Mouse (Mus musculus) heart, postnatal 14 days (tissue): ENCODE measurements around the gene Megf11. TPM values are rescaled to one million over a fixed set of nuclear protein-coding genes. Genes with fewer than 3 reads are reported as not detected.

Experiments
- DNase-seq, 2 experiments: peaks; one replicate each; pipeline ENCODE4 v3.0.0; 2021 to 2022
- intact Hi-C: fragments of 180-260 bp; cut with DNase I; formaldehyde crosslinking; loops from one replicate; pipeline ENCODE4 v1.15.1; 2025
- total RNA-seq, 2 experiments: library from RNA; stranded (reverse); gene quantifications; 2 replicates each; pipeline ENCODE4 v1.2.3; 2021

Gene Megf11
- total RNA-seq, 2 experiments from 2014 or later: 3.6 to 4.2 TPM

DNA sequence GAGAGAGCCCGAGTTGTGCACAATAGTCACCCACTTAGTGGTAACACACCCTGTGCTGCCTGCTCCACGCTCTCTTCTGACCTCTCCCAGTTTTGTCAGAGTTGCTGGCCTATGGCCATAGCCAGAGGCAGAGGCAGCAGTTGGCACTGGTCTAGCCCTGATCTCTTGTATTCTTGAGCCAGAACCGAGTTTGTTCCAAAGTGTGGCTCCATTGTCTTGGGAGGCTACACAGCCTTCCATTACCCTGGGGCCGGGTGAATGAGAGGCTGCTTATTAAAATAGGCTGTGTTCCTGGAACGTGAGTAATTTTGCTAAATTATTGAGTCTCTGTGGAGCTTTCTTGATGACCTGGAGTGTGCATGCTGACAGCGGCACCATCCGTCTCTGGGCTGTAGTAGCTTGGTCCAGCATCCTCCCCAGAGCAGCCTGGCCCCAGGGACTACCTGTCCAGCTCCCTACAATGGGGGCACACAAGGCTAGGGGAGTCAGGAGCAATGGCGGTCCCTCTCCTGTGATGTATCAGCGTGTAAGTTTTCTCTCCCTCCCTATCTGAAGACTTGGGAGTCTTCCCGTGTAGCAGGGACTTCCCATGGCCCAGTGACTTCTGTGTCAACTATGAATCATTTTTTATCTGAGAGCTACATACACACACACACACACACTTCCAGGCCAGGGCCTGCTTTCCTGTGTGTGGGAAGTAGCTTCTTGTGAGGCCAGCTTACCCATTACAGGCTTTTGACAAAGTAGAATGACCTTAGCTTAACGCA is 121.2 kb downstream of the Megf11 start:
- peak in 1 of 2 experiments; percentile 10 for DNase-seq
- intact Hi-C loops: no loop called here

DNA sequence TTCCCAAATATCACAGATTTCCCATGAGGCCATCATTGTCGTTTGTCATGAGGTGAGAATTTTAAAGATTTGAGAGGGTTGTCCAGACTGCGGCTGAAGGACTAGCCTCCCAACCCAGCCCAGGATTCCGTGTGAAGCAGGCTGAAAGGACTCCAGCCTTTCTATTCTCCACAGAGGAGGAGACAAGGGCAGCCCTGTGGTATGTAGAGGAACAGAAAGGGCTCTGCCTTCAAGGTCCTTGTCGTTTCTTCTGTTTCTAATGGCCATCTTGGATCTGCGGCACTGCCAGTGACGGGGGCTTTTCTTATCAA is 121.7 kb downstream of the Megf11 start:
- intact Hi-C loops: no loop called here
- DNase-seq: no peak

DNA sequence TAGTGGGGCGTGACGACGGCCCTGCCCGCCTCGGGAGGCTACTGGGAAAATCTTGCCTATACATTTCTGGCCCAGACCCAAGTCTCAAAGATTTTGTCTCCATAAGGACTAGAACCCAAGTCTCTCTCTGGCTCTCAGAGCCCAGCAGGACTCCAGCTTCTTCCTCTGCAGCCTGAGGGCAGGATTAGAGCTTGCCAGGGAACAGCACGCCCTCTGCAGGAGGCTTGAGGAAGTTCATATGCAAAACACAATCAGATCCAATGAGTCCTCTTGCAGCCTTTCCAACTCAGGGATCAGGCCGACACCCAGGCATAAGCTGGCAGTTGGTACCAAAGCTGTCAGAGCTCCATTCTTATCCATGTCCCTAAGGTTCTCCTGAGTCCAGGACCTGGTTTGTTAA is 122.6 kb downstream of the Megf11 start:
- no peak for DNase-seq
- intact Hi-C loops: no loop called here

DNA sequence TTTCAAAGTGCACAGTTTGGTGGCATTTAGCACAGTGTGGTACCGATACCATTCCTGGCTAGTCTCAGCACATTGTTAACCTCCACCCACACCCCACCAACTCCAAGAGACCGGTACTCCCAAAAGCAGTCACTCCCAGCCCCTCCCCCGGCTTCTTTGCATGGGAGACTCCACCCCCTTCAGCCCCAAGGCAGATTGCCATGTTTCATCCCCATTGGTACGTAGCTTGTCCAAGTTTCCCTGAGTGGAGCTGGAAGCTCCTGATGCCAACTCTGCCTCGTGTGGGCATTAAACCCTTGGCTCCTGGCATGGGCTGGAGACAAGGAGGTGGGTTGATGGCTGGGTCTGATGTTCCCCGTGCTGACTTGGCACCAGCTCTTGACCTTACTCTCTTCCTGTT is 129.4 kb downstream of the Megf11 start:
- DNase-seq: no peak
- intact Hi-C loops: no loop called here

DNA sequence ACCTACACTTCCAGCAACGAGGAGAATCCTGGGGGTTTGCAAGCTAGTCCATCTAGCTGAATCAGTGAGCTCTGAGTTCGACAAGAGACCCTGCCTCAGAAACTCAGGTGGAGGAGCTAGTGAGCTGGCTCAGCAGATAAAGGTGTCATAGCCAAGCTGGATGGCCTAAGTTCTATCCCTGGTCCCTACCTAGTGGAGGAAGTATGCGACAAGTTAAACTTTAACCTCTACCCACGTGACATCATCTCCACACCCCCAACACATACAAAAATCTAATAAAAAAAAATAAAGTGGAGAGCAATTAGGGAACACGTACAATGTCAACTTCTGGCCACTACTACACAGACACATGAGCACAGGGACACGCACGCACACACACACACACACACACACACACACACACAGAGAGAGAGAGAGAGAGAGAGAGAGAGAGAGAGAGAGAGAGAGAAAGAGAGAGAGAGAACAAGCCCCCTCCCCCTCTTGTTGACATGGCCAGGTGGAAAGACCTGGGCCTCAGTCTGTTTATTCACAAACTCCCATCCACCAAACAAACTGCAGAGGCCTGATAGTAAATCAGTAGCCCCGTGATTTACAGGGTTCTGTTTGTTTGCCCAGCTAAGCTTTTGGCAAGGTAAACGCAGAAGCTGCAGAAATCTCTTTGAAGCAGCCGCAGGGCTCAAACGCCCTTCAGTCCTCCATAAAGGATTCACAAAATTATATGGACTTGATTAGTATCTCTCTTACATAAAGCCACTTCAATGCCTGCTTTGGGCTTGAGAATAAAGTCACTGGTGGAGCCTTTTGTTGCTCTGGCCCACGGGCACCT is 134.7 kb downstream of the Megf11 start:
- DNase-seq: no peak
- intact Hi-C loops: no loop called here

DNA sequence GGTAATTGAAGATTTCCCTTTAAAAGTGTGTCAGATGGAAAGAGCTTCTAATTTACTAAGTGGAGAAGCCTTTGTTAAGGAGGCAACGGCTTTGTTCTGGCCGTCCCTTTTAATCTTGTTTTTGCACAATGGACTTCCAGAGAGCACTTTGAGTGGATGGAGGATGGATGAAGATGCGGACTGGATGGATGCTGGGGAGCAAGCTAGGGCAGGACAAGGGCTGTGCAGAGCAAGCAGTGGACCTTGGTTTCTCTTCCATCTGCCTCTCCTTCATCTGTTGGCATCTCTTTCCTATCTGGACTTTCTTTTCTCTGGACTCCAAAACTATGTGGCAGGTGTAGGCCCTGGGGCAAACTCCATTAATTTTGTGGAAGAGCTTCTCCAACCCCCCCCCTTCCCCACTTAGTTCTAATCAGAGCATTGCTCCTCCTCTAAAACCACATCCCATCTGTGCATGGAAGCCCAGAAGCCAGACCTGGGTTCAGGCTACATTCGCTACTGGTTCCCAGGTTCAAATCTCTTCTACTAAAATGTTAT is 135.4 kb downstream of the Megf11 start:
- no peak for DNase-seq
- intact Hi-C loops: no loop called here

DNA sequence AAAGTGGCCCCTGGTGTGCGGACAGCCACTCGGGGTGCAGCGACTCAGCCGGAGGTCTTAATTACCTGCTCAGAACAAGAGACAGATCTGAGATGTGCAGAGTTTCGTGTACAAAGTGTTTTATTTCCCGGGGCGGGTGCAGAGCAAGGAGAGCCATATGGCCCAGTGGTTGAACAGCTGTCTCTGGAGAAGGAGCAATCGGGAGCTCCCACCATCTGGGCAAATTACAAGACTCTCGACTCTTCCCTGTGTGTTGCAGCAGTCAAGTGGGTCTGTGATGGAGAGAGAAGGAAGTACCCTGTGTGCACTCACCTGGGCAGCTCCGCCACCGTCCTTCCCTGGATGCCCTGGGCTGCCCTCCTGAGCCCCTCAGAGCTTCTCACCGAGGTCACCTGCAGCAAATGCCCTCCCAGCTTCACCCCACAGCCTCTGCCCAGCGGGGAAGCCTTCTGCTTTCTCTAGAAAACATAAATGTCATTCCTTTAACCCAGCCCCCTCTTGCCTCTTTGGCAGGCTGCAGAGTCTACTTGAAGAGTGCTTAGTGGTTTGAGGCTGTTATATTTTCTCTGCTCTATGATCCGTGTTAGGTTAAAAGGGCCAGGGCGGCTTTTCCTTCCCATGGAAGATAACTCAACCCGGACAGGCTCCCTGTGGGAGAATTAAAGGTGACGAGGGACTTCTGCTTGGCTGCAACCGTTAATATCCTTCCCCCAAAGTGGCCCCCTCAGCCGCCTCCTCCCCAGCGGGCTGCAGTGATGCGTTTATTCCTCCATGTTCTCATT is 138.0 kb downstream of the Megf11 start:
- no peak for DNase-seq
- intact Hi-C loops: no loop called here

DNA sequence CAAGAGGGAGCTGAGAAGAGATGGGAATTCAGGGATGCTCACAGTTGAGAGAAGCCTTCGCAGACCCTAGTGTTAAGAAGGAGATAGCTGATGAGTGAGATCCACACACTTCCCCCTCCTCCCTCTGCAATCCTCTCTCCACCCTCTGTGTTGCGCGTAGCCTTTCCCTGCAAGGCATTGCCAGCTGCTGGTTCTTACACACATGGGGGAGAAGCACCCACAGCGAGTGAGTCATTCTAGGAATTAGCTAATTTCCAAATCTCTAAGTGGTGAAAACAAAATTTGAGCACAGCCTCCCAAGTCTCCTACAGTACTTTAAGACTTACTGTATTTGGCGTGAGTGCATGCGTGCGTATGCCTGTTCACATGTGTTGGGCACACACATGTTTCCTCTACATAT is 142.6 kb downstream of the Megf11 start:
- no peak for DNase-seq
- intact Hi-C loops: no loop called here

DNA sequence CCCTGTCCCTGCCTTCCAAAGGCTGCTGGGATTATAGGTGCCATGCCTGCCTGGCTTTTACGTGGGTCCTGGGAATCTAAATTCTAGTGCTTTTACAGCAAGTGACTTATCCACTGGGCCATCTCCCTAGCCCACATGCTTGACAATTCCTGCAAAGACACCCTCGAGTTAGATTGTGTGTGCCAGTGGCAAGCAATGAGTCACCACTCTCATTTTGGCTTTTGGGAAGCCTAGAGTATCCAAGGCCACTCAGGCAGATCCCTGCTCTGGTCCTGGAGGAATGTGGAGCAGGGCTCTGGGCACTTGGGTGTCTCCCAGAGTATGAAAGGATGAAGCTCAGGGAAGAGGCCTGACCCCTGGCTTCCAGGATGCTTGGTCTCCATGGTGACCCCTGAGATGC is 143.2 kb downstream of the Megf11 start:
- intact Hi-C loops: no loop called here
- no peak for DNase-seq

DNA sequence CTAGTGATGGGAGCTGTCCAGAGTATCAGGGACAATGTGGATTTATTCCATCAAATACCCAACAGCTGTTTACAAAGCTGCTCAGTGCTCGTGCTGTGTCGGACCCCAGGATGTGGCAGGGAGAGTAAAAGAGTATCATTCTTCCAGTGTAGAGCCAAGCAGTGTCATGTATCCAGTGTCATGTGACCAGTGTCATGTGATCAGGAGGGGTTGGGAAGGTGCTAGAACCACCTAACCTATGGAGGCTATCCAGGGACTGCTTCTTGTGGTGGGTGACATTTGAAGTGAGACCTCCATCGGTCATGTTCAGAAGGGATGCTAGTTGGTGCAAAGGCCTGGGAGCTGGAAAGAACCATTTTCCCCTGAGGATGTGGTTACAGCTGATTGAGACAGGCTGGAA is 146.5 kb downstream of the Megf11 start:
- intact Hi-C loops: no loop called here
- no peak for DNase-seq

DNA sequence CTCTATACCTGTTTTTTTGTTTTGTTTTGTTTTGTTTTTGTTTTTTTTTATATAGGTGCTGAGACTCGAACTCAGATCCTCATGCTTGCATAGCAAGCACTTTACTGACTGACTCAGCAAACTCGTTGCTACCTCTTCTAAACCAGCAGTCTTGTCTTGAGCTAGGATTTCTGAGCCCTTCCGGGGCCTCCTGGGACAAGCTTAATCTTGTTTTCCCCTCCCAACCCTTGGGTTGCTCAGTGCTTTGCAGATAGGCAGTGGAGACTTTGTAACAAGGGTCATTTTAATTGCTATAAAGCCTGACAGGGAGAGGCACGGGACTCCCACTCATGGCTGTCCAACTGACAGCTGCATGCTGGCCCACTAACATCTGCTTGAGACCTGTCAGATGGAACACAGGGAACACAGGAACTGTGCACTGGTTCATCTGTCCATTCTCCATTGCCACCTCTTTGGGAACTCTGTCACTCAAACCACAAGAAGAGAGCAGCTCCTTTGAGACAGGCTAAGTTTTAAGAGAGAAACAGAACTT is 147.4 kb downstream of the Megf11 start:
- no peak for DNase-seq
- intact Hi-C loops: no loop called here

DNA sequence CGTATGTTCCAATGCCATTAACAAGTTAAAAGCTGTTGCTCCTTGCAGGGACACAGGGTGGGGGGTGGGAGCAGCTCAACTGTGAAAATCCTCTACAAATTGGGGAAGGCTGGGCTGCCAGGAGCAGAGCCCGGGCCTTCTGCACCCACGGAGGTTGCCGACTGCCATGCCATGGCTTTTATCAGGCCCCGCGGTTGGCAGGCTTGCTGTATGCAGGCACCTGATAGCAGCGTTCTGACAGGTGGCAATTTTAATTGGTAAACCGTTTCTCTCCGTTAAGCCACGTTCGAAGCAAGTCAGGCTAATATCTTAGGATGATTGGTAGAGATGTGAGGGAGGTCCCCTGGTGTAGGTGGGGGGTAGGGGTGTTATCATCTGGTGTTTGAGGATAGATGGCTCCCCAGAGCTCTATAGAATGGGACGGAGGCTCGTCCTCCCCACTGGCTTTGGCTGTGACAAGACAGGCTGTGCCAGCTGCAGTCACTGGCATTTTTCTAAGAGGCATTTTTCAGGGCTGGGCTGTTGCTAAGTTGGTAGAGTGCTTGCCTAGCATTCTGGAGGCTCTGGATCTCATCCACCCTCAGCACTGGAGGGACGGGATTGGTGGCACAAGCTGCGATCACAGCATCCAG is 148.2 kb downstream of the Megf11 start:
- peak; percentile 7 to 10 for DNase-seq
- intact Hi-C loops: no loop called here

DNA sequence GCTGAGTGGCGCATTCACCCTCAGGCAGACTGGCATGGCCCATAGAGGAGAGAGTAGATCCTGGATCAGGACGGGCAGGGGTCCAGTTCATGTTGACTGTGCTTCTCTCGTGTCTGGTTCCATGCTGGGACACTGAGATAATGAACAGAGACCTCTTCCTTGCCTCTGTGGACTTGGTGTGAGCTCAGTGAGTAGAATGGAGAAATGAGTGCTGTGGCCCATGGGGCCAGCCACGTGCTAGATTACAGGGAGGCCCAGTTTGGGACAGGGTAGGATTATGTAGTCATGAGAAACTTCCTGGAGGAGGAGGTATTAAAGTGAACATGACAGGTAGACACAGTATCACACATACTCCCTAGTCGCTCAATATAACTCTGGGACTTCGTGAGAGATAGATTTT is 148.9 kb downstream of the Megf11 start:
- intact Hi-C loops: no loop called here
- no peak for DNase-seq

DNA sequence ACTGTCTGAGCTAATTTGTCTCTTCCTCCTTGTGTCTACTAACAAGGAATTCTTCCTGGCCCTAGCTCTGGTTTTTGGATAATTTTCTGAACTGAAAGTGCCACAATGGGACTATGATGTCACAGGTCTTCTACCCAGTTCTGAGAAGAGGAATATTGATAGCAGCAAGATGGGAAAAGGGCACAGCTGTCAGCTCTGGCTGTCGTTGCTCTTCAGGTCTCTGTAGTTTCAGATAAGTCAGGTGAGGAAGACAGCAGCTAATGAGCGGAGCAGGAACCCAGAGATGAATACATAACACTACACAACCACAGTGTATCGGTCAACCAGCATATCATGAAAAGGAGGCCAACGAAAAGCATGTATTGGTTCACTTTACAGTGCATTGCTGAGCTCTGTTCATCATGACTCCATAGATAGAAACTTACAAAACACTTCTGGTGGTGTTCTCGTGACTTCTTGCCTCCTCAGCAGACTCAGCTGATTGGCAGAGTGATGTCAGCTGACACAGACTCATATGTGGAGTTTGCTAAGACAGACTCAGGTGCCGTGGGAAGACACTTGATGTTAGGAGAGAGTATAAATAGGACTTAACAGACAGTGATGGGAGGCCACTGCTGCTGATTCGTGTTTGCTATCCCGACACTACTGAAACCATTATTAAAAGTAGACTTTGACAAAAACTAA is 149.6 kb downstream of the Megf11 start:
- no peak for DNase-seq
- intact Hi-C loops: no loop called here

DNA sequence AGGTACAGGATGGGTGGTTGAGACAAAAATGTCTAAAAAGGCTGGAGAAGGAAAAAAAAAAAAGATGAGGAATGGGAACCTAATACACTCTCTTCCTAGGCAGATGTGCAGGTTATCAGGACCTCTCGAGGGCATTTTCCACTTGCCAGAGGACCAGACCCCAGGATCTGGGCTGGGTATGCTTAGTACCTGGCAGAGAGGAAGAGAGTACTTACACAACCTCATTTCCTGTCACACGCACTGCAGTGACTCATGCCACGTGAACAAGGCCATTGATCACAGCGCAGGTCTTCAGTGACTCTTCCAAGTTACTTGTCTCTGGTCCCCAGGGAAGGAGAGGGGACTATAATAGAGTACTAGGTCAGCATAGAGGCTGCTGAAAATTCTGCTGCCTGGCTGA is 152.4 kb downstream of the Megf11 start:
- intact Hi-C loops: no loop called here

DNA sequence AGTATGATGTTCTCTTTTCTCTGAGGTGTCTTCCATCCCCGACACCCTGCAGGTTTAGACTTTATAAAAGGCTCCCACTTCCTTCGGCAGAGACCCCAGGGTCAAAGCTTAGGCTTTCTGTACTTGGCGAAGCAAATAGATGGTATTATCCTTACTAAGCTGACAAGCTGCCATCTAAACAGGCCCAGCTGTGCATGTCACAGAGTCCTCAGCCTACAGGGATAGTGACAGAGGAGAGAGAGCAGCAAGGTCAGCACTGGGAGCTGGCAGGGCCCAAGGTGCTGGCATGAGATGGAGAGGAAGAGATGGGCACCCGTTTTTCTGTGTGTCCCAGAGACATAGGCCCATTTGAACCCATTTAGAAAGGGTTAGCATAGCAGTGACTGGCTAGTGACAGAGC is 156.8 kb downstream of the Megf11 start:
- no peak for DNase-seq
- intact Hi-C loops: loop anchor here (5.0 kb wide), 1 partner anchor 65 kb away; no protein-coding TSS in a partner anchor

More for the DNA sequence above, 152.4 kb downstream of the Megf11 start:
- no peak for DNase-seq

DNA sequence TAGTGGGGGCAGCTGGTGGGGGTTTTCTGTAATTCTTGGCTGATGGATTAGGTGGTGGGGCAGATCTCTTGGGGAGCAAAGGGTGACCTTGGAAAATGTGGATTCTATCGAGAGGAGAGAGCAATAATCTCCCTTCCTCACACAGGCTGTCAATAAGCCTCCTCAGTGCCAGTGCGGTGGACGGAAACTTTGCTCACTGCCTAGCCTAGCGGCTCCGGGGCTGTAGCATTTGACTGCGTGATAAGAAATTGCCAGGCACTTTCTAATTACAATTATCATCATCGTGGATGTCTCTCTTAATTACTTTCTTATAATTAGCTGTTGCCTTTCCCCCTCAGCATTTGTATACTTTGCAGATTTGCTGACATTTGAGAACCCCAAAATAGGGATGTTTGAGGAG is 157.7 kb downstream of the Megf11 start:
- intact Hi-C loops: loop anchor here (5.0 kb wide), 1 partner anchor 64 kb away; no protein-coding TSS in a partner anchor
- no peak for DNase-seq

DNA sequence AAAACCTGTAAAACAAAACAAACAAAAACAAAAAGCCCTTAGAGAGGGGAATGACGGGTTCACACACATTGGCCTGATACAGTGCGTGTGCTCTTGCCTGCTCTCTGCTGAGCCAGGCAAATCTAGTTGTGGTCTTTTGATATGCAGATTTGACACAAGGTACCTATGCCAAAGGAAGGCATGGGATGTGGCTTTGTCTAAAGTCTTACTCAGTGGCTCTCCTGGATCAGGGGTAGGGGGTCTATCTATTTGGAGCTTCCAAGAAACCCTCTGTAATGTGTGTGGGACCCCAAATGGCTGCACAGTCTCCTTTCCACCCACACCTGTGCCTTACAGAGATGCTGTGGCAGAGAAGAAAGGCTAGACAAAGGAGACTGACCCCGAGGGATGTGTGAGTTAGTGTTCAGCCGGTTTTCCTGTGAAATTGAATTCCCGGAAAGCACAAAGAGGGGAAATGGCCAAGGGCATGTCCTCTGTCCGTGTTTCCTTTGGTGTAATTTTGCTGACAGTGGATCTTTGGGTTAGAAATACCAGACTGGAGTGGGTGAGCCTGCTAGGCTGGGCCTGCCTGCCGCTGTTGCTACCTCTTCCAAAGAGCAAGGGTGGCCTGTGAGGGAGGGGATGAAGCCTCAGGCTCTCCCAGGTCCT is 161.0 kb downstream of the Megf11 start:
- intact Hi-C loops: no loop called here
- DNase-seq: no peak

DNA sequence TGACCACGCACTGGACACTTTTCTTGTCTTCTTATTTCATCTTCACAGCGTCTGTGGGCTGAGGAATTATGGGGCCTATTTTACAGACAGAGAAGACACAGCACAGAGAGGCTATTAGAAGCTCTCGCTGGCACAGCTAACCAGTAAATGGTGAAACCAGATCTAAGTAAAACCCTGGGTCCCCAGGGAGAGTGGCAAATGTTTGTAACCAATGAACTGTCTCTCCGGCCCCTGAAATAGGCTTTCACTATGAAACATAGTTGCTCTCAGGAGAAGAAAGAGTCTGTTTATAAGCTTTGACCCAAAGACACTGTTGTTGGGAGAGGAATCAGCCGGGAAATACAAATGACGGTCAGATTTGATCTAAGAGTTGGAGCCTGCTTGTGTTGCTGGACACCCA is 162.9 kb downstream of the Megf11 start:
- no peak for DNase-seq
- intact Hi-C loops: no loop called here
